In genomic region chr10:89764457-89765121, GRCm38 (mm10) we compare ENCODE assay signal across 16 mouse cellular contexts. TPM values are rescaled to one million over a fixed set of nuclear protein-coding genes. Genes with fewer than 3 reads are reported as not detected.
DNase-seq lines count a peak whose midpoint lies in the region; TF ChIP-seq lines count a peak whose summit lies in the region.
"Had no signal": no experiment of that assay in that cellular context is flagged by ENCODE, and none has a peak within 500 bp of the region (broad histone marks: within the 10 kb centered on the region; RNA-seq: fewer than 3 reads in every experiment).

No protein-coding gene starts in this region.

- TF ChIP-seq EP300 in heart, adult 2 months (IDR thresholded peaks at IDR 0.05; ENCODE audit: insufficient read depth, low read depth, low read length): no peak

- peaks cover 4% of the 10 kb centered on the region for H3K4me1 ChIP-seq in heart, adult 2 months (ENCODE audit: control insufficient read depth, insufficient read depth, low read length)
- peaks cover 15% of the 10 kb centered on the region for H3K4me1 ChIP-seq in thymus, adult 2 months (replicated peaks; ENCODE audit: control insufficient read depth, insufficient read depth, low read length)
- H3K4me1 ChIP-seq: forebrain, embryonic 13.5 days; hindbrain, embryonic 12.5 days had no signal

- WGBS in heart, adult 2 months: 43% methylated on average over 9 of the region's 9 CpGs
- 37% methylated on average over 9 of the region's 9 CpGs for WGBS in thymus, adult 2 months

- H3K27ac ChIP-seq in heart, adult 2 months: peak overlapping the region; percentile 23; the same call in 1 of the 2 replicates
- H3K27ac ChIP-seq in thymus, adult 2 months (ENCODE audit: control insufficient read depth, insufficient read depth, low read length): peak overlapping the region; percentile 90
- H3K27ac ChIP-seq: embryonic facial prominence, embryonic 13.5 days; forebrain, embryonic 13.5 days; hindbrain, embryonic 12.5 days; liver, embryonic 15.5 days had no signal

- TF ChIP-seq CTCF in heart, adult 2 months (IDR thresholded peaks at IDR 0.05): no peak
- TF ChIP-seq CTCF in thymus, adult 2 months (IDR thresholded peaks at IDR 0.05; ENCODE audit: borderline replicate concordance, control insufficient read depth, extremely low read depth, insufficient read depth, low read length, poor library complexity): no peak

- no peak overlapping the region for H3K9ac ChIP-seq in heart, adult 2 months (ENCODE audit: low read depth, low read length)
- H3K9ac ChIP-seq: embryonic facial prominence, embryonic 13.5 days; forebrain, embryonic 13.5 days; hindbrain, embryonic 12.5 days; liver, embryonic 15.5 days had no signal

- peaks cover 1% of the 10 kb centered on the region for H3K79me2 ChIP-seq in heart, adult 2 months (replicated peaks; ENCODE audit: control insufficient read depth, insufficient read depth, low read length)

- no peak for DNase-seq in heart, adult 2 months
- DNase-seq in heart, postnatal 10 days: no peak
- DNase-seq in thymus, adult 2 months: no peak
- DNase-seq in thymus, postnatal 36 days: no peak
- peak; percentile 59 for DNase-seq in induced T-regulatory cell, adult 2 months (ENCODE audit: low read depth)
- peak; percentile 28 for DNase-seq in thymus, postnatal 25 days
- no peak for DNase-seq in embryo, embryonic 11 days
- DNase-seq in kidney, postnatal 25 days: no peak
- DNase-seq: B cell, adult 2 months; cerebellum, postnatal 14 days; kidney, adult 11 months; right cerebral cortex, postnatal 25 days had no signal

- intact Hi-C loops in heart, adult 2 months (cut with DNase I): no loop called here
- intact Hi-C loops in heart, postnatal 10 days (cut with DNase I): no loop called here

- peaks cover 4% of the 10 kb centered on the region for H3K36me3 ChIP-seq in heart, adult 2 months (ENCODE audit: control insufficient read depth, insufficient read depth, low read length)
- H3K36me3 ChIP-seq in thymus, adult 2 months (ENCODE audit: control insufficient read depth, insufficient read depth, low read length): no peaks in the 10 kb centered on the region
- H3K36me3 ChIP-seq: embryonic facial prominence, embryonic 13.5 days; hindbrain, embryonic 12.5 days; liver, embryonic 15.5 days had no signal

- no peak for TF ChIP-seq POLR2A in heart, adult 2 months (IDR thresholded peaks at IDR 0.05; ENCODE audit: insufficient read depth, low read depth, low read length)
- no peak for TF ChIP-seq POLR2A in thymus, adult 2 months (IDR thresholded peaks at IDR 0.05; ENCODE audit: control insufficient read depth, extremely low read depth, insufficient read depth, low read length, poor library complexity)

- H3K4me3 ChIP-seq in heart, adult 2 months: no peak overlapping the region
- H3K4me3 ChIP-seq in thymus, adult 2 months (ENCODE audit: control insufficient read depth, insufficient read depth, low read length): no peak overlapping the region
- H3K4me3 ChIP-seq: embryonic facial prominence, embryonic 13.5 days; forebrain, embryonic 13.5 days; hindbrain, embryonic 12.5 days; liver, embryonic 15.5 days had no signal

- H3K27me3 ChIP-seq in heart, adult 2 months (ENCODE audit: control insufficient read depth, insufficient read depth, low read length): no peaks in the 10 kb centered on the region
- H3K27me3 ChIP-seq in thymus, adult 2 months (ENCODE audit: control insufficient read depth, insufficient read depth, low read length): no peaks in the 10 kb centered on the region
- H3K27me3 ChIP-seq: embryonic facial prominence, embryonic 13.5 days; forebrain, embryonic 13.5 days; hindbrain, embryonic 12.5 days; liver, embryonic 15.5 days had no signal

RNA-seq across cellular contexts. Expression of gene Uhrf1bp1l, which starts 19.8 kb away (rescaled TPM):
- total RNA-seq in heart, adult 2 months (2021): 10 to 100 TPM; 20.6 to 27.7 TPM
- 7.9 and 9.8 TPM in 2 replicates for polyA plus RNA-seq in heart, adult 2 months (2012; rRNA removed)
- 10 to 100 TPM; 23.1 to 36.8 TPM for total RNA-seq in heart, postnatal 10 days (2021)
- polyA plus RNA-seq in thymus, adult 2 months (2012; rRNA removed): 20.4 and 20.7 TPM in 2 replicates

RNA-seq across cellular contexts. Expression of gene Actr6, which starts 32.5 kb away (rescaled TPM):
- total RNA-seq in heart, adult 2 months (2021): 10 to 100 TPM; 12.2 to 13.4 TPM
- polyA plus RNA-seq in heart, adult 2 months (2012; rRNA removed): 1.5 and 6.6 TPM in 2 replicates
- total RNA-seq in heart, postnatal 10 days (2021): 10 to 100 TPM; 11.6 to 11.7 TPM
- 2.6 and 2.7 TPM in 2 replicates for polyA plus RNA-seq in thymus, adult 2 months (2012; rRNA removed)

Comparison
In these comparisons a context has a peak if more than half of its experiments do, and no peak if none do; other contexts are left out.
1. DNase-seq: peak in induced T-regulatory cell, adult 2 months (single experiment) and thymus, postnatal 25 days (single experiment); none in heart, adult 2 months (0 of 2), heart, postnatal 10 days (0 of 2), thymus, adult 2 months (single experiment), thymus, postnatal 36 days (0 of 2), embryo, embryonic 11 days (single experiment) and kidney, postnatal 25 days (0 of 2).